Mouse (Mus musculus) embryo, embryonic 11.5 days (tissue): Measurements from ENCODE around the gene Gm10840.
"Not testable (repeated sequence)": the region's sequence is repeated elsewhere in the genome, so short reads cannot be mapped to it uniquely, and the experiment has no call there.

Experiments used
- DNase-seq: peaks from one replicate; pipeline ENCODE4 v3.0.0-alpha.2; 2012; ENCODE audit warnings: low read depth, low spot score

The Gm10840 gene

DNA sequence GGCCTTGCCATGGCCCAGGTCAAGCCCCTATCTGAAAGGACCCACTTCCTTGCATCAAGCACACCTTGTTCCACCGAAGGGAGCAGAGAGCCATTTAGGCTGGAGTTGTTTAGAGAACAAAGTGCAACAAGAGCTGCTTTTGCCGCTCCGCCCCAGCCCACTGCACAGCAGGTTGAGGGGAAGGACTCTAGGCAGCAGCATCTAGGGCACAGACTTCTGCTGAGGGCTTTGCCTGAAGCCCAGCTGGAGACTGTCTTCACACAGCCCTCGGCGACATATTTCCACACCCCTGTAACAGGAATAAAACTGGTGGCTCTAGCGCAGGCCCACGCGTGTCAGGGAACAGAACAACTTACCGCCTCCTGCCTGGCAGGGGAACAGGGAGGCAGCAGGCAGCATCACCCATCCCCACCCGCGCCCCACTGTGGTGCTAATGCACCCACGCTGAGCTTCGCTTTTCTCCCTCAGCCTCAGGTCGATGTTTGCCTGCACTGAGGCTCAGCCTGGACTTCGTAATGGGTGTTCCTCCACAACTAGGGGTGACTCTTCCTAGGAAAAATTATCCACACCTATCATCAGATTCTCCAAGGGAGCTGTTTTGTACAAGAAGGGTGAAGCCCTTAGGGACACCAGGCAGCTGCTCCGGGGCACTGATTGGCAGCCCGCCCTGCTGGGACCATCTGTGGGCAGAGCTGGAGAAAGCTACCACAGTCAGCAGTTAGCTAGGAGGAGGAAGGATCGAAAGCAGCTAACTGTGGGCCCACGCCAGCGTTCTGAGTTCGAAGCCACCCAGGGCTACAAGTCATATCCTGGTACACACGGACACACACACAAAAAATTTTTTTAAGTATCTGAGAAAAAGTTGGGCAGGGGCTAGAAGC is at the start of gene Gm10840, which contains the start of gene Limd2:
Gene Gm10840, plus strand, starts transcription at position 10 of the 881 bp plus-strand sequence.
Gene Limd2, minus strand, starts transcription at position 20 of the 881 bp plus-strand sequence.
- DNase-seq: peak; percentile 43

- no peak for DNase-seq
Measured at GRCm38 (mm10) chr11:106111688-106112087, 49.0 kb upstream of the Gm10840 start.

DNA sequence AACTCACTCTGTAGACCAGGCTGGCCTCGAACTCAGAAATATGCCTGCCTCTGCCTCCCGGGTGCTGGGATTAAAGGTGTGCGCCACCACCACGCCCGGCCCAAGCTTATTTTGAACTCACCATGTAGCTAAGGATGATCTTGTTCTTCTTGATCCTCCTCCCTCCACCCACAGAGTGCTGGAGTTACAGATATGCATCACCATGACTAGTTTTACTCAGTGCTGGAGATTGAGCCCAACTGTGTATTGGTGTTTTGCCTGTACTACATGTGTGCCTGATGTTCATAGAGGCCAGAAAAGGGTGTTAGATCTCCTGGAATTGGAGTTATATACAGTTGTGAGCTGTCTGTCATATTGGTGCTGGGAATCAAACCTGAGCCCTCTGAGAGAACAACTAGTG is 38.4 kb upstream of the Gm10840 start:
- no peak for DNase-seq

DNA sequence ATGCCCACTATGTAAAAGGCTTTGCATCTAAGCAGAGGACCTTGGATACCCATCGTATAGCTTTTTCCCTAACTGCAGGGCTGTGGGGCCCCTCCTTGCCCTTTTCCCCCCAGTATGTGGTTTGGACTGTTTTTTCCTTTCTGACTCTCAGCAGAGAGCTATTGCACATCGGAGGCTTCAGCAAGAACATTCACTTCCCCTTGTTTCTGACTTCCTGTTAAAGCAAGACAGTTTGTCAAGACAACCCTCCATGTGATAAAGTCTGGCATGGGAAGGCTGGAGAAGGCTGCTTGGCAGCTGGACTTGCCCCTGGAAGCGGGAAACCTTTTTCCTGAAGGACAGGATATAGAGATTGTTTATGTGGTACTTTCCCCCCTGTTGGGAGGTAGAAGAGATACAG is 37.9 kb upstream of the Gm10840 start:
- DNase-seq: no peak

DNA sequence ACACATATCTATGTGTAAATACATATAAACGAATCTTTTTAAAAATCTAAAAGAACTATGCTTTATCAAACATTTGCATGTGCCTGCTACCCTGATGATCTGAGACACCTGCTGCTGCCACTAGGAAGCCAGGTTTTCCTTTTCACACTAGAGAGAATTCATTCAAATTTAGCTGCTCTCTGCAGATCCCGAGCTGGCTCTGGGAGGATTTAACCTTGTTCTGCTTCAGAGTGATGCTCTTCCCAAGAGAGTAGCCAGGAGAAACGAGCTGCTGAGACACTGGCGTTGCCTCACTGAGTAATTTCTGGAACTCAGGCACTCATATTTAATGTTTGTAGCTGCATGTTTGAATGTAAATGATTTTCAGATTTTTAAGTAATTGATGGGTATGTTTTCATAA is 35.9 kb upstream of the Gm10840 start:
- DNase-seq: no peak

GRCm38 (mm10) chr11:106125827-106126226 is 34.8 kb upstream of the Gm10840 start:
- DNase-seq: no peak

DNA sequence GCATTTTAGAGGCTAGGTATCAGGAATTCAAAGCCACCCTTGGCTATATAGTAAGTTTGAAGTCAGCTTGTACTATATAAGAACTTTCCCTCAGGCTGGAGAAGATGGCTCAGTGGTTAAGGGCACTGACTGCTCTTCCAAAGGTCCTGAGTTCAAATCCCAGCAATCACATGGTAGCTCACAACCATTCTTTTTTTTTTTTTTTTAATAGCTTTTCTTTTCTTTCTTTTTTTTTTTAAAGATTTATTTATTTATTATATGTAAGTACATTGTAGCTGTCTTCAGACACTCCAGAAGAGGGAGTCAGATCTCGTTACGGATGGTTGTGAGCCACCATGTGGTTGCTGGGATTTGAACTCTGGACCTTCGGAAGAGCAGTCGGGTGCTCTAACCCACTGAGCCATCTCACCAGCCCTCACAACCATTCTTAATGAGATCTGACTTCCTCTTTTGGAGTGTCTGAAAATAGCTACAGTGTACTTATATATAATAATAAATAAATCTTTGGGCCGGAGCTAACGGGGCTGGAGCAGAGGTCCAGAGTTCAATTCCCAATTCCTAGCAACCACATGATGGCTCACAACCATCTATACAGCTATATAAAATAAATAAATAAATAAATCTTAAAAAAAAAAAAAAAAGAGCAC is 33.8 kb upstream of the Gm10840 start:
- DNase-seq: not testable (repeated sequence)

- no peak for DNase-seq
Measured at GRCm38 (mm10) chr11:106129477-106129876, 31.2 kb upstream of the Gm10840 start.

- no peak for DNase-seq
Measured at GRCm38 (mm10) chr11:106132516-106132915, 28.1 kb upstream of the Gm10840 start.

- no peak for DNase-seq
Measured at GRCm38 (mm10) chr11:106134580-106135528, 25.8 kb upstream of the Gm10840 start.

- DNase-seq: no peak
Measured at GRCm38 (mm10) chr11:106151219-106151618, 9.4 kb upstream of the Gm10840 start.

DNA sequence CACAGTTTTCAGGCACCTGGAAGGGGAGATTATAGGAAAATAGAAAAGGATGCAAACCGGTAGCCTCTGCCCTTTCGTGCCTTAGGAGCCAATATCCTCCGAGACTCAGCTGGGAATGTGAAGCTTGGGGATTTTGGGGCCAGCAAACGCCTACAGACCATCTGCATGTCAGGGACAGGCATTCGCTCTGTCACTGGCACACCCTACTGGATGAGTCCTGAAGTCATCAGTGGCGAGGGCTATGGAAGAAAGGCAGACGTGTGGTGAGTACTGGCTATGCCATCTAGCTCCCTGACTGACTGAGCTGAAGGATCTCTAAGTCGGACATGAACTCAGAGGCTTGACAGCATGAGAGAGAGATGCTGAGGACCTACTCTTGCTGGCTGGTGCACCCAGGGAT is 8.5 kb upstream of the Gm10840 start:
- no peak for DNase-seq

- no peak for DNase-seq
Measured at GRCm38 (mm10) chr11:106154091-106154490, 6.6 kb upstream of the Gm10840 start.

DNA sequence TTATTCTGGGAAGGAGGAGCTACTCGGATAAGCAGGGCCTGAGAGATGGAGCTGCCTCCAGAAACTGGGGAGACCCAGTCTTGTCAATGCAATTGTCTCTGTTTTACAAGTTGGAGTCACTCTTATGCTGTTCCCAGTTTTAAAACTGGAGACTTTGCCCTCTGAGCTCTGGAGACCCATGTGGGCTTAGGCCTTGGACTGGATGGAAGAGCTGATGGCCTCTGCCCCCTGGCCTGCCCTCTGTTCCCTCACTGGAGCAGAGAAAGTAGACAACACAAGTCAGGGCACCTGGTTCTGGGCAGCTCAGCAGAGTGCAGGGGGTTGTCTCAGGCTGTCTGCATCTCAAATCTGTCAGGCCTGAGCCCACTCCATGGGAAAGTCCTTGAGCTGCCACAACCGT is 5.9 kb upstream of the Gm10840 start:
- DNase-seq: no peak

DNA sequence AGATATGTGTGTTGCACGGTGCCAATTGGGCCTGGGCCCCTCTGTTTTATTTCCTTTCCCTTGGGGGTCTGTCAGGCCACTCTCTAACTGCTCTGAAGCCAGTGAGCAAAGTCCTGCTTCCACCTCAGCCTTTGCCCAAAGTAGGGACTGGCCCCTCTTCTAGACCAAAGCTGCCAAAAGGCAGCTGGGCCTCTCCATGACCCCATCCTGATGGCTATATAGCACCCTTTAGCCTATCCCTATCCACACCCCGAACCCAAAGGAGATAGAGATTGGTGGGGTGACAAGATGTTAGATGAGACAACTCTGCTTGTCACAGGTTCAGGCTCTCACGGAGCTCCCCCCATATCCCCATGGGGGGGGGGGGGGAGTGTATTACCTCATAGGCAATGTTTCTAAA is 4.9 kb upstream of the Gm10840 start:
- DNase-seq: no peak

DNA sequence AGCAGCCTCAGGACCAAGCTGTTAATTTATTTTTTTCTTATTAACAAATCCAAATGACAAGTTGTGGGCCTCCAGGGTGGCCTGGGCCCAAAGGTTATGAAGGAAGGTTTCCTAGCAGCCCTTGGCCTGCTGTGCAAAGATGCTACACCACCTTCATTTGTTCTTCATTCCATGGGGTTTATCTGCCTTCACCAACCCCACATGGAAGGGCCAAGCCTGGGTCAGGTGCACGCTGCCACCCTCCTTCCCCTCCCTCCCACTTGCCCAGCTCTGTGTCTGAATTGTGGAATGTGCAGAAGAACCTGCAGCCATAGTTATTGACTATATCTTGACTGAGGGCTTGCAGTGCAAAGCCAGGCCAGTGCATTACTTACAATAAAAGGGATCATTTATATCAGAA is 4.4 kb upstream of the Gm10840 start:
- no peak for DNase-seq

DNA sequence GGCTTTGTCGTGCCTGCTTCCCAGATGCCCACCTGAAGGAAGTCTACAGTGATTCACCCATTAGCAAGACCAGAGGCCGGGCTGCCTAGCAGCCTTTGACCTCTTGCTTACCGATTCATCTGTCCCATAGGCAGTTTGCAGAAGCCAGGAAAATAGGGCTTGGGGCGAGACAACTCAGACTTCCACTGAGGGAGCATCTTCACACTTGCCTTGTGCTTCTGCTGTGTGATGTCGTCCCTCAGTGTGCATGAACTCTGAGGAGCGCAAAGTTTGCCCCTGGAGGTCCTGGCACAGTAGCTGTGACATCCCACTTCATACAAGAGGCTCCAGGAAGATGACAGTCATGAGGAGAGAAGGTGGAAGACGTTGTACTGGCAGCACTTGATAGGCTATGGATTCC is 3.5 kb upstream of the Gm10840 start:
- no peak for DNase-seq

GRCm38 (mm10) chr11:106158081-106158929 is 2.3 kb upstream of the Gm10840 start:
- no peak for DNase-seq

DNA sequence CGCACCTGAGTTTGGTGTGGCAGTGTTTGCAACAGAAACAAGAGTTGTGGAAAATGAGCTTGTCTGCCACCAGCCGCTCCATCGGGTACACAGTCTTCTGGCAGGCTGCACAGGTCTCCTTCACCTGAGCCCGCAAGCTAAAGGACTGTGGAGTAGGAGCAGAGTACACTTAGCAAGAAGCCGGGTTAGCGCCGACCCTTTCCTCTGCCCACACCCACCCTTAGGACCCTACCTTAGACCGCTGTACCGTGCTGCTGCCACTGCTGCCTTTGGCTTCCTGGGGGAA is 1.8 kb upstream of the Gm10840 start:
- DNase-seq: no peak

DNA sequence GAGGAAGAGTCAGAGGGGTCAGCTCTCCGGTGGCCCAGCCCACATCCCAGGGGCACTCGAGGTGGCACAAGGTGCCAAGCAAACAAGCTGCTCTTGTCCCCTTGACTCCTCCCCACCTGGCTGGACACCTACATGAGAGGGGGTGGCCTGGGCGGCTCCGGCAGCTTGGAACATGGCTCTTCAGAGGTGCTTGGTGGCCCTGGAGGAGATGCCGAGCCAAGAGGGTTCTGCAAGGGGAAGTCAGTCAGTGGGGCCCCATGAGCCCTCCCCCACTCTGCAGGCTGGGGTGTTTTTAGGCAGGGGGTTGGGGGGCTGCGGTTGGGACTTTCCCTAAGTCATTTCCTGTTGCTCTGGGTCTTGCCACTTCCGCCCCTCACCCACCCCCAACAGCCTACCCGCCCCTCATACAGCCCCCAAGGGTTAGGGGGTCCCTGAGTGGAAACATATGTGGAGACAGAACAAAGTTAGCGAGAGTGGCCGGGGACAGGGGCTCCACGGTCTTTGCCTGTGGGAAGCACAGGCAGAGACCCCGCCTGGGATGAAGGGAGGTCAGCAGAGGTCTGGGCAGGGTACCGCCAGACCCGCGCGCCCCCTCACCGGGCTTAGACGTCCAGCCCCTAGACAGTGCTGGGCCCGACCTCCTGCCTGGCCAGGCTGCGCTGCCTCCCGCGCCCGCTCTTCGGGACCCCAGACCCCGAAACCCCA is 1.3 kb upstream of the Gm10840 start:
- DNase-seq: peak; percentile 35
